In genomic region chr11:6502506-6502905, GRCm38 (mm10) we compare ENCODE assay signal across 33 mouse cellular contexts.
"Had no signal": no experiment of that assay in that cellular context is flagged by ENCODE, and none has a peak within 500 bp of the region (broad histone marks: within the 10 kb centered on the region; RNA-seq: fewer than 3 reads in every experiment).

No protein-coding gene starts in this region.

- H3K4me3 ChIP-seq: heart, embryonic 10.5 days; heart, embryonic 12.5 days; heart, embryonic 13.5 days; heart, embryonic 15.5 days; hindbrain, embryonic 10.5 days; hindbrain, embryonic 12.5 days; hindbrain, embryonic 13.5 days; hindbrain, embryonic 15.5 days; kidney, embryonic 15.5 days; layer of hippocampus, adult 2 months; left cerebral cortex, adult 2 months had no signal

- H3K9ac ChIP-seq: heart, embryonic 12.5 days; heart, embryonic 13.5 days; heart, embryonic 15.5 days; hindbrain, embryonic 12.5 days; hindbrain, embryonic 13.5 days; hindbrain, embryonic 14.5 days; hindbrain, embryonic 15.5 days; kidney, embryonic 15.5 days had no signal

- H3K4me1 ChIP-seq: heart, embryonic 10.5 days; heart, embryonic 12.5 days; heart, embryonic 13.5 days; heart, embryonic 15.5 days; hindbrain, embryonic 12.5 days; hindbrain, embryonic 13.5 days; hindbrain, embryonic 15.5 days; kidney, embryonic 15.5 days had no signal

- ATAC-seq: hindbrain, embryonic 16.5 days; hindbrain, postnatal 0 days; inflammation-experienced regulatory T-cells, adult 6 months had no signal

- H3K9me3 ChIP-seq: heart, embryonic 10.5 days; heart, embryonic 12.5 days; heart, embryonic 13.5 days; heart, embryonic 15.5 days; hindbrain, embryonic 10.5 days; hindbrain, embryonic 12.5 days; hindbrain, embryonic 13.5 days; hindbrain, embryonic 15.5 days; kidney, embryonic 15.5 days had no signal

- H3K4me2 ChIP-seq: heart, embryonic 11.5 days; heart, embryonic 12.5 days; heart, embryonic 13.5 days; heart, embryonic 15.5 days; hindbrain, embryonic 12.5 days; hindbrain, embryonic 13.5 days; hindbrain, embryonic 14.5 days; hindbrain, embryonic 15.5 days; kidney, embryonic 15.5 days had no signal

- H3K27ac ChIP-seq: heart, embryonic 10.5 days; heart, embryonic 13.5 days; heart, embryonic 15.5 days; hindbrain, embryonic 10.5 days; hindbrain, embryonic 12.5 days; hindbrain, embryonic 13.5 days; hindbrain, embryonic 14.5 days; hindbrain, embryonic 15.5 days; hindbrain, postnatal 0 days; kidney, embryonic 15.5 days; kidney, postnatal 0 days; layer of hippocampus, adult 2 months; left cerebral cortex, adult 2 months had no signal

- DNase-seq: heart, postnatal 10 days; heart, postnatal 14 days; heart, postnatal 36 days; heart, postnatal 4 days; kidney, adult 11 months; kidney, adult 18-20 months; kidney, adult 2 months; kidney, adult 8-10 months; kidney, adult 9 months; kidney, postnatal 10 days; kidney, postnatal 14 days; kidney, postnatal 25 days; kidney, postnatal 36 days; kidney, postnatal 4 days; layer of hippocampus, adult 9-11 months; layer of hippocampus, postnatal 36 days had no signal

- H3K27me3 ChIP-seq: heart, embryonic 12.5 days; heart, embryonic 13.5 days; heart, embryonic 15.5 days; hindbrain, embryonic 12.5 days; hindbrain, embryonic 13.5 days; hindbrain, embryonic 15.5 days; kidney, embryonic 15.5 days had no signal

- H3K36me3 ChIP-seq: heart, embryonic 10.5 days; heart, embryonic 12.5 days; heart, embryonic 13.5 days; heart, embryonic 15.5 days; hindbrain, embryonic 10.5 days; hindbrain, embryonic 12.5 days; hindbrain, embryonic 13.5 days; hindbrain, embryonic 15.5 days; kidney, embryonic 15.5 days had no signal
